Mouse (Mus musculus) bone marrow macrophage, adult 2 months (primary cell): ENCODE measurements around the gene Tbc1d14.

Source experiments
- CTCF ChIP-seq: IDR thresholded peaks from 2 replicates; pipeline ENCODE4 v1.5.1; 2012; ENCODE audit warnings: low read depth, mild to moderate bottlenecking, low read length, moderate library complexity
- POLR2A ChIP-seq: IDR thresholded peaks from 2 replicates; pipeline ENCODE4 v1.6.1; 2012; ENCODE audit warnings: mild to moderate bottlenecking, low read depth, low read length, borderline replicate concordance

- TF ChIP-seq CTCF (no peak), POLR2A (no peak)
These were observed 103.9 kb downstream of the Tbc1d14 start for GRCm38 (mm10) chr5:36489225-36489624.
